Mouse (Mus musculus): ENCODE measurements around the gene Pck2. TPM values are rescaled to one million over a fixed set of nuclear protein-coding genes. Genes with fewer than 3 reads are reported as not detected.
A peak's percentile ranks its signal among the peaks of the same experiment; 100 is the strongest.

Gene Pck2
- polyA plus RNA-seq, 1 experiment from 2014 or later = 22.0 TPM

GRCm38 (mm10) chr14:55590748-55591330 is 50.8 kb downstream of the Pck2 start, which contains the start of gene Psme2:
TSS of gene Psme2 (minus strand) at chr14:55591113.
- H3K9ac ChIP-seq (replicated peaks) = peak within 1 kb of the TSS; percentile 90
- peak within 1 kb of the TSS; percentile 87 for H3K4me3 ChIP-seq
- peaks cover 24% of the 10 kb centered on the region for H3K36me3 ChIP-seq
- peak; percentile 96 for ATAC-seq (ENCODE audit: low FRiP score, low read depth)
- H3K27me3 ChIP-seq = no peaks in the 10 kb centered on the region
- H3K27ac ChIP-seq (replicated peaks) = peak within 1 kb of the TSS; percentile 92
- no peaks in the 10 kb centered on the region for H3K9me3 ChIP-seq
- H3K4me1 ChIP-seq = peaks cover 28% of the 10 kb centered on the region
- H3K4me2 ChIP-seq (replicated peaks) = peak within 1 kb of the TSS; percentile 79
- under 1% methylated on average over 22 of the region's 22 CpGs for WGBS

GRCm38 (mm10) chr14:55591331-55591891 is 51.3 kb downstream of the Pck2 start, which contains the start of gene Rnf31:
TSS of gene Rnf31 (plus strand) at chr14:55591708.
- peaks cover 30% of the 10 kb centered on the region for H3K36me3 ChIP-seq
- 0% methylated on average over 33 of the region's 33 CpGs for WGBS
- no peaks in the 10 kb centered on the region for H3K27me3 ChIP-seq

GRCm38 (mm10) chr14:55592226-55592625 is 52.2 kb downstream of the Pck2 start:
- no peak for ATAC-seq (ENCODE audit: low FRiP score, low read depth)
- 7% methylated on average over 16 of the region's 16 CpGs for WGBS
- Histone ChIP-seq H3K9ac (replicated peaks) (peak overlapping the region; percentile 90), H3K27me3 (no peaks in the 10 kb centered on the region), H3K36me3 (peaks cover 34% of the 10 kb centered on the region), H3K4me3 (peak overlapping the region; percentile 87), H3K4me1 (peaks cover 28% of the 10 kb centered on the region), H3K4me2 (replicated peaks) (peak overlapping the region; percentile 79), H3K9me3 (no peaks in the 10 kb centered on the region), H3K27ac (replicated peaks) (peak overlapping the region; percentile 92; the same call in 1 of the 2 replicates)

More at GRCm38 (mm10) chr14:55591331-55591891, 51.3 kb downstream of the Pck2 start, which contains the start of gene Rnf31:
- H3K4me3 ChIP-seq = peak within 1 kb of the TSS; percentile 87
- H3K4me2 ChIP-seq (replicated peaks) = peak within 1 kb of the TSS; percentile 79
- H3K9me3 ChIP-seq = no peaks in the 10 kb centered on the region
- peak; percentile 86 for ATAC-seq (ENCODE audit: low FRiP score, low read depth)
- peak within 1 kb of the TSS; percentile 90 for H3K9ac ChIP-seq (replicated peaks)
- H3K27ac ChIP-seq (replicated peaks) = peak within 1 kb of the TSS; percentile 92
- H3K4me1 ChIP-seq = peaks cover 28% of the 10 kb centered on the region

DNA sequence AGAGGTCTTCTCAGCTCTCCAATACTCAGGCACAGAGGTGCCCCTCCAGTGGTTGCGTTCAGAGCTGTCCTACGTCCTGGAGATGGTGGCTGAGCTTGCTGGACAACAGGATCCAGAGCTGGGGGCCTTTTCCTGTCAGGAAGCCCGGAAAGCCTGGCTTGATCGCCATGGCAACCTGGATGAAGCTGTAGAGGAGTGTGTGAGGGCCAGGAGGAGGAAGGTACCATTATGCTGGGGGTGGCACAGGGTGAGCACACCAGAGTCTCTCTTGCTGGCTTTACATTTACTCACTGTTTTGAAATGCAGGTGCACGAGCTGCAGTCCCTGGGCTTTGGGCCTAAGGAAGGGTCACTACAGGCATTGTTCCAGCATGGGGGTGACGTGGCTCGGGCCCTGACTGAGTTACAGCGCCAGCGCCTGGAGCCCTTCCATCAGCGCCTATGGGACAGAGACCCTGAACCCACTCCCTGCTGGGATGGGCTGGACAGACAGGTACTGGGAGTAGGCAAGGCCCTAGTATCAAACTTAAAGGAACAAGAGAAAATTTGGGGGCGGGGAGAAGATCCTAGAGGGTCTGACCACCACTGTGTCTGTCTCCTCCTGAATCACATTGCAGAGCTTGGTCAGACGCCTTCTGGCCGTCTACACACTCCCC is 56.1 kb downstream of the Pck2 start:
- Histone ChIP-seq H3K27me3 (no peaks in the 10 kb centered on the region), H3K9me3 (no peaks in the 10 kb centered on the region), H3K4me1 (peaks cover 17% of the 10 kb centered on the region), H3K4me2 (replicated peaks) (no peak overlapping the region), H3K9ac (replicated peaks) (no peak overlapping the region; the same call in 1 of the 2 replicates), H3K36me3 (peaks cover 61% of the 10 kb centered on the region), H3K27ac (replicated peaks) (no peak overlapping the region), H3K4me3 (no peak overlapping the region)
- ATAC-seq (ENCODE audit: low FRiP score, low read depth) = no peak
- 71% methylated on average over 13 of the region's 13 CpGs for WGBS

DNA sequence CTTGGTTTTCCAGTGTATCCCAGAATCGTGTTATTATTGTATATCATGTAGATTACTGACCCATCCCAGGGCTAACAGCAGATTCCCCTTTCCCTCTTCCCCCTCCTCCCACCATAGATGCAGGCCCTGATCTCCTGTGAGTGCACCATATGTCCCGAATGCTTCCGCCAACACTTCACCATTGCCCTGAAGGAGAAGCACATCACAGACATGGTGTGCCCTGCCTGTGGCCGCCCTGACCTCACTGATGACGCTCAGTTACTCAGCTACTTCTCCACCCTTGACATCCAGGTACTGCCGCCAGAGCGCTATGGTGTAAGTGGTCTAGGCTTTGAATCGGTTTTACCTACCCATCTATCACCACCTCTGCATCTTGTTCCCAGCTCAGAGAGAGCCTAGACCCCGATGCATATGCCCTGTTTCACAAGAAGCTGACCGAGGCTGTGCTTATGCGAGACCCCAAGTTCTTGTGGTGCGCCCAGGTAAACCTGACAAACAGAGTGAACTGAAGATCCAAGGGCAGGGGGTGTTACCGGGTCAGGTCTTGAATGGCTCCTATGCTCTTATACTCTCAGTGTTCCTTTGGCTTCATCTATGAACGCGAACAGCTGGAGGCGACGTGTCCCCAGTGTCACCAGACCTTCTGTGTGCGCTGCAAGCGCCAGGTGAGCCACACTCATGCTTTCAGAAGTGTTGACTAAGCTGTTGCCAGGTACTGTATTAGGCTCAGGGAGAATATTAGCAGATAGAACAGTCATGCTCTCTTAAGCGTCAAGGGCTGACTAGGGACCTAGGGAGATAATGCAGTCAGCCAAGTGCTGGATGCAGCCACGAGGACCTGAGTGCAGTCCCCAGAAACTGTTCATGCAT is 58.7 kb downstream of the Pck2 start:
- H3K27me3 ChIP-seq = no peaks in the 10 kb centered on the region
- no peaks in the 10 kb centered on the region for H3K9me3 ChIP-seq
- no peak overlapping the region for H3K4me2 ChIP-seq (replicated peaks)
- WGBS = 95% methylated on average over 21 of the region's 21 CpGs
- no peak overlapping the region for H3K27ac ChIP-seq (replicated peaks)
- ATAC-seq (ENCODE audit: low FRiP score, low read depth) = no peak
- H3K4me3 ChIP-seq = no peak overlapping the region
- H3K4me1 ChIP-seq = peaks cover 3% of the 10 kb centered on the region; the same call in 1 of the 2 replicates
- no peak overlapping the region for H3K9ac ChIP-seq (replicated peaks)
- peaks cover 87% of the 10 kb centered on the region for H3K36me3 ChIP-seq

Other genes starting within 250 kb of the Pck2 start
- 38.2 and 39.6 TPM in 2 replicates for gene Dhrs4, start 61.5 kb upstream of the Pck2 start, polyA plus RNA-seq (2016; fragmentation: Nextera tagmentation; extraction: Ambion mirVana)
- 13.8 and 14.8 TPM in 2 replicates for gene Carmil3, start 49.6 kb upstream of the Pck2 start, polyA plus RNA-seq (2016; fragmentation: Nextera tagmentation; extraction: Ambion mirVana)
- 0.42 and 0.79 TPM in 2 replicates for gene Cpne6, start 29.8 kb upstream of the Pck2 start, polyA plus RNA-seq (2016; fragmentation: Nextera tagmentation; extraction: Ambion mirVana)
- gene Nrl, start 15.3 kb upstream of the Pck2 start, polyA plus RNA-seq (2016; fragmentation: Nextera tagmentation; extraction: Ambion mirVana) = not detected in 2 replicates
- 113 and 117 TPM in 2 replicates for gene Dcaf11, start 19.7 kb downstream of the Pck2 start, polyA plus RNA-seq (2016; fragmentation: Nextera tagmentation; extraction: Ambion mirVana)
- not detected in 2 replicates for gene A730061H03Rik, start 20.1 kb downstream of the Pck2 start, polyA plus RNA-seq (2016; fragmentation: Nextera tagmentation; extraction: Ambion mirVana)
- 0.24 TPM in 1 of 2 replicates, not detected in the other for gene Fitm1, start 35.4 kb downstream of the Pck2 start, polyA plus RNA-seq (2016; fragmentation: Nextera tagmentation; extraction: Ambion mirVana)
- 122 and 127 TPM in 2 replicates for gene Psme1, start 37.9 kb downstream of the Pck2 start, polyA plus RNA-seq (2016; fragmentation: Nextera tagmentation; extraction: Ambion mirVana)
- 6.4 and 6.7 TPM in 2 replicates for gene Emc9, start 45.0 kb downstream of the Pck2 start, polyA plus RNA-seq (2016; fragmentation: Nextera tagmentation; extraction: Ambion mirVana)
- 192 and 215 TPM in 2 replicates for gene Psme2, start 50.8 kb downstream of the Pck2 start, polyA plus RNA-seq (2016; fragmentation: Nextera tagmentation; extraction: Ambion mirVana)
- 20.0 and 20.5 TPM in 2 replicates for gene Rnf31, start 51.4 kb downstream of the Pck2 start, polyA plus RNA-seq (2016; fragmentation: Nextera tagmentation; extraction: Ambion mirVana)
- 9.4 and 11.5 TPM in 2 replicates for gene Irf9, start 63.3 kb downstream of the Pck2 start, polyA plus RNA-seq (2016; fragmentation: Nextera tagmentation; extraction: Ambion mirVana)
- gene Rec8, start 77.8 kb downstream of the Pck2 start, polyA plus RNA-seq (2016; fragmentation: Nextera tagmentation; extraction: Ambion mirVana) = 6.6 and 7.3 TPM in 2 replicates
- gene Ipo4, start 95.7 kb downstream of the Pck2 start, polyA plus RNA-seq (2016; fragmentation: Nextera tagmentation; extraction: Ambion mirVana) = 78.5 and 85.4 TPM in 2 replicates
- gene Gm49378, start 97.6 kb downstream of the Pck2 start, polyA plus RNA-seq (2016; fragmentation: Nextera tagmentation; extraction: Ambion mirVana) = 3.5 and 4.9 TPM in 2 replicates
- 64.0 and 66.1 TPM in 2 replicates for gene Tm9sf1, start 103.5 kb downstream of the Pck2 start, polyA plus RNA-seq (2016; fragmentation: Nextera tagmentation; extraction: Ambion mirVana)
- 0.63 and 0.80 TPM in 2 replicates for gene Tssk4, start 109.9 kb downstream of the Pck2 start, polyA plus RNA-seq (2016; fragmentation: Nextera tagmentation; extraction: Ambion mirVana)
- 63.8 and 67.2 TPM in 2 replicates for gene Mdp1, start 120.2 kb downstream of the Pck2 start, polyA plus RNA-seq (2016; fragmentation: Nextera tagmentation; extraction: Ambion mirVana)
- gene Gmpr2, start 131.7 kb downstream of the Pck2 start, polyA plus RNA-seq (2016; fragmentation: Nextera tagmentation; extraction: Ambion mirVana) = 56.4 and 64.8 TPM in 2 replicates
- 515 and 554 TPM in 2 replicates for gene Nedd8, start 131.9 kb downstream of the Pck2 start, polyA plus RNA-seq (2016; fragmentation: Nextera tagmentation; extraction: Ambion mirVana)
- 53.5 and 55.4 TPM in 2 replicates for gene Tinf2, start 141.6 kb downstream of the Pck2 start, polyA plus RNA-seq (2016; fragmentation: Nextera tagmentation; extraction: Ambion mirVana)
- gene Tgm1, start 173.7 kb downstream of the Pck2 start, polyA plus RNA-seq (2016; fragmentation: Nextera tagmentation; extraction: Ambion mirVana) = 0.56 and 0.59 TPM in 2 replicates
- gene Rabggta, start 182.0 kb downstream of the Pck2 start, polyA plus RNA-seq (2016; fragmentation: Nextera tagmentation; extraction: Ambion mirVana) = 34.7 and 35.3 TPM in 2 replicates
- gene Dhrs1, start 205.4 kb downstream of the Pck2 start, polyA plus RNA-seq (2016; fragmentation: Nextera tagmentation; extraction: Ambion mirVana) = 64.8 and 65.9 TPM in 2 replicates
- gene Nop9, start 205.4 kb downstream of the Pck2 start, polyA plus RNA-seq (2016; fragmentation: Nextera tagmentation; extraction: Ambion mirVana) = 44.1 and 45.9 TPM in 2 replicates
- not detected in 2 replicates for gene Cideb, start 218.2 kb downstream of the Pck2 start, polyA plus RNA-seq (2016; fragmentation: Nextera tagmentation; extraction: Ambion mirVana)
- 0.24 and 0.41 TPM in 2 replicates for gene Ltb4r2, start 221.2 kb downstream of the Pck2 start, polyA plus RNA-seq (2016; fragmentation: Nextera tagmentation; extraction: Ambion mirVana)
- 0.13 TPM in 1 of 2 replicates, not detected in the other for gene Ltb4r1, start 225.7 kb downstream of the Pck2 start, polyA plus RNA-seq (2016; fragmentation: Nextera tagmentation; extraction: Ambion mirVana)
- gene Adcy4, start 243.8 kb downstream of the Pck2 start, polyA plus RNA-seq (2016; fragmentation: Nextera tagmentation; extraction: Ambion mirVana) = 6.6 and 7.9 TPM in 2 replicates
- 5.3 and 8.3 TPM in 2 replicates for gene Ripk3, start 248.6 kb downstream of the Pck2 start, polyA plus RNA-seq (2016; fragmentation: Nextera tagmentation; extraction: Ambion mirVana)